Mouse (Mus musculus): ENCODE data around the gene Ppm1m.

GRCm38 (mm10) chr9:106230051-106230733 lies 30.6 kb upstream of the Ppm1m start:
- no peak for TF ChIP-seq USF1 (IDR thresholded peaks at IDR 0.05; ENCODE audit: low read depth)
- no peak for TF ChIP-seq CTCF (IDR thresholded peaks at IDR 0.05; ENCODE audit: control insufficient read depth, insufficient read depth, insufficient read length)
- no peak for TF ChIP-seq MAX (IDR thresholded peaks at IDR 0.05)
- TF ChIP-seq MYOD1 (IDR thresholded peaks at IDR 0.05; ENCODE audit: control insufficient read depth, insufficient read length, low read depth): no peak
- no peak for TF ChIP-seq CEBPB (IDR thresholded peaks at IDR 0.05; ENCODE audit: low read depth)
- TF ChIP-seq MYOG (IDR thresholded peaks at IDR 0.05; ENCODE audit: control insufficient read depth, extremely low read depth, insufficient read length): no peak
- no peak for TF ChIP-seq FOSL1 (IDR thresholded peaks at IDR 0.05; ENCODE audit: insufficient read depth, low read length, poor library complexity, severe bottlenecking)

Measured in C2C12 (cell line).